Mouse (Mus musculus): ENCODE data around the gene Jagn1. TPM values are rescaled to one million over a fixed set of nuclear protein-coding genes. Genes with fewer than 3 reads are reported as not detected.

The Jagn1 gene
- polyA plus RNA-seq, 1 experiment from 2014 or later, result 94.9 TPM

GRCm38 (mm10) chr6:113464040-113464439 lies 21.7 kb downstream of the Jagn1 start:
- Histone ChIP-seq H3K27me3 (replicated peaks) (no peaks in the 10 kb centered on the region), H3K4me1 (peaks cover 2% of the 10 kb centered on the region), H3K4me2 (no peak overlapping the region), H3K9me3 (no peaks in the 10 kb centered on the region), H3K4me3 (no peak overlapping the region), H3K27ac (no peak overlapping the region), H3K9ac (no peak overlapping the region), H3K36me3 (replicated peaks) (no peaks in the 10 kb centered on the region)
- no peak for ATAC-seq (replicated peaks)
- 73% methylated on average over 7 of the region's 7 CpGs for WGBS

GRCm38 (mm10) chr6:113465602-113466001 lies 23.2 kb downstream of the Jagn1 start:
- Histone ChIP-seq H3K4me3 (no peak overlapping the region), H3K9me3 (no peaks in the 10 kb centered on the region), H3K9ac (no peak overlapping the region), H3K27ac (no peak overlapping the region), H3K27me3 (replicated peaks) (peaks cover 13% of the 10 kb centered on the region), H3K4me2 (no peak overlapping the region), H3K4me1 (peaks cover 12% of the 10 kb centered on the region), H3K36me3 (replicated peaks) (no peaks in the 10 kb centered on the region)
- ATAC-seq (replicated peaks), result no peak
- WGBS, result 46% methylated on average over 5 of the region's 5 CpGs

GRCm38 (mm10) chr6:113468512-113468911 lies 26.1 kb downstream of the Jagn1 start:
- Histone ChIP-seq H3K9me3 (no peaks in the 10 kb centered on the region), H3K36me3 (replicated peaks) (no peaks in the 10 kb centered on the region), H3K4me2 (no peak overlapping the region), H3K4me1 (peaks cover 12% of the 10 kb centered on the region), H3K27me3 (replicated peaks) (peaks cover 24% of the 10 kb centered on the region), H3K27ac (no peak overlapping the region), H3K9ac (no peak overlapping the region), H3K4me3 (no peak overlapping the region)
- ATAC-seq (replicated peaks), result no peak; the same call in 1 of the 2 replicates
- WGBS, result 72% methylated on average over 3 of the region's 3 CpGs

GRCm38 (mm10) chr6:113469021-113469420 lies 26.7 kb downstream of the Jagn1 start:
- no peaks in the 10 kb centered on the region for H3K9me3 ChIP-seq
- peak; percentile 79; the same call in 1 of the 2 replicates for ATAC-seq (replicated peaks)
- WGBS, result 9% methylated on average over 9 of the region's 9 CpGs

GRCm38 (mm10) chr6:113469432-113469831 lies 27.1 kb downstream of the Jagn1 start:
- Histone ChIP-seq H3K9me3 (no peaks in the 10 kb centered on the region), H3K36me3 (replicated peaks) (no peaks in the 10 kb centered on the region), H3K4me3 (peak overlapping the region; percentile 40), H3K27ac (no peak overlapping the region), H3K27me3 (replicated peaks) (peaks cover 24% of the 10 kb centered on the region), H3K4me2 (peak overlapping the region; percentile 72), H3K9ac (peak overlapping the region; percentile 32; the same call in 1 of the 2 replicates), H3K4me1 (peaks cover 12% of the 10 kb centered on the region)
- peak; percentile 70 for ATAC-seq (replicated peaks)
- 1% methylated on average over 31 of the region's 31 CpGs for WGBS

More at GRCm38 (mm10) chr6:113469021-113469420, 26.7 kb downstream of the Jagn1 start:
- H3K36me3 ChIP-seq (replicated peaks), result no peaks in the 10 kb centered on the region
- H3K4me1 ChIP-seq, result peaks cover 12% of the 10 kb centered on the region
- no peak overlapping the region for H3K27ac ChIP-seq
- peaks cover 24% of the 10 kb centered on the region for H3K27me3 ChIP-seq (replicated peaks)
- peak overlapping the region; percentile 72 for H3K4me2 ChIP-seq
- peak overlapping the region; percentile 40 for H3K4me3 ChIP-seq
- 0 out of 2 replicates have a peak overlapping the region, but pooled peaks have one; percentile 32 for H3K9ac ChIP-seq

- no peak within 1 kb of the TSS for H3K4me3 ChIP-seq
- WGBS, result 13% methylated on average over 12 of the region's 12 CpGs
- peaks cover 12% of the 10 kb centered on the region for H3K4me1 ChIP-seq
- ATAC-seq (replicated peaks), result no peak
- H3K9ac ChIP-seq, result no peak within 1 kb of the TSS
- peaks cover 24% of the 10 kb centered on the region for H3K27me3 ChIP-seq (replicated peaks)
- no peak within 1 kb of the TSS for H3K27ac ChIP-seq
- H3K4me2 ChIP-seq, result no peak within 1 kb of the TSS; the same call in 1 of the 2 replicates
- no peaks in the 10 kb centered on the region for H3K36me3 ChIP-seq (replicated peaks)
- H3K9me3 ChIP-seq, result no peaks in the 10 kb centered on the region
These were observed 29.0 kb downstream of the Jagn1 start, which contains the start of gene Il17rc for GRCm38 (mm10) chr6:113471297-113471936. TSS of gene Il17rc (plus strand) at chr6:113471427.

- peaks cover 12% of the 10 kb centered on the region for H3K4me1 ChIP-seq
- no peak overlapping the region for H3K27ac ChIP-seq
- H3K9me3 ChIP-seq, result no peaks in the 10 kb centered on the region
- H3K36me3 ChIP-seq (replicated peaks), result no peaks in the 10 kb centered on the region
- H3K27me3 ChIP-seq (replicated peaks), result peaks cover 24% of the 10 kb centered on the region
- H3K9ac ChIP-seq, result no peak overlapping the region
- WGBS, result 65% methylated on average over 10 of the region's 10 CpGs
- no peak overlapping the region for H3K4me2 ChIP-seq
- H3K4me3 ChIP-seq, result no peak overlapping the region
- ATAC-seq (replicated peaks), result no peak
These were observed 29.7 kb downstream of the Jagn1 start for GRCm38 (mm10) chr6:113472061-113472460.

- no peak for ATAC-seq (replicated peaks)
- Histone ChIP-seq H3K27me3 (replicated peaks) (peaks cover 24% of the 10 kb centered on the region), H3K4me1 (peaks cover 12% of the 10 kb centered on the region), H3K4me3 (no peak overlapping the region), H3K27ac (no peak overlapping the region), H3K9ac (no peak overlapping the region), H3K36me3 (replicated peaks) (no peaks in the 10 kb centered on the region), H3K4me2 (no peak overlapping the region), H3K9me3 (no peaks in the 10 kb centered on the region)
- WGBS, result 85% methylated on average over 2 of the region's 2 CpGs
These were observed 30.9 kb downstream of the Jagn1 start for GRCm38 (mm10) chr6:113473246-113473645.

- H3K9ac ChIP-seq, result no peak overlapping the region
- H3K4me1 ChIP-seq, result peaks cover 12% of the 10 kb centered on the region
- H3K9me3 ChIP-seq, result no peaks in the 10 kb centered on the region
- H3K27ac ChIP-seq, result no peak overlapping the region
- 73% methylated on average over 6 of the region's 6 CpGs for WGBS
- ATAC-seq (replicated peaks), result no peak
- H3K36me3 ChIP-seq (replicated peaks), result no peaks in the 10 kb centered on the region
- peaks cover 24% of the 10 kb centered on the region for H3K27me3 ChIP-seq (replicated peaks)
- H3K4me2 ChIP-seq, result no peak overlapping the region
- no peak overlapping the region for H3K4me3 ChIP-seq
These were observed 31.3 kb downstream of the Jagn1 start for GRCm38 (mm10) chr6:113473715-113474114.

GRCm38 (mm10) chr6:113477353-113477752 lies 35.0 kb downstream of the Jagn1 start:
- H3K4me1 ChIP-seq, result peaks cover 9% of the 10 kb centered on the region
- no peak overlapping the region for H3K4me3 ChIP-seq
- no peak overlapping the region for H3K9ac ChIP-seq
- H3K27me3 ChIP-seq (replicated peaks), result 0 out of 2 replicates have a peak, but pooled peaks cover 3% of the 10 kb centered on the region
- H3K27ac ChIP-seq, result no peak overlapping the region
- H3K36me3 ChIP-seq (replicated peaks), result no peaks in the 10 kb centered on the region
- no peak for ATAC-seq (replicated peaks)
- 58% methylated on average over 7 of the region's 7 CpGs for WGBS
- no peak overlapping the region for H3K4me2 ChIP-seq
- H3K9me3 ChIP-seq, result no peaks in the 10 kb centered on the region

- Histone ChIP-seq H3K4me1 (peaks cover 16% of the 10 kb centered on the region), H3K27ac (no peak overlapping the region), H3K4me2 (no peak overlapping the region), H3K4me3 (no peak overlapping the region), H3K9ac (no peak overlapping the region), H3K27me3 (replicated peaks) (0 out of 2 replicates have a peak, but pooled peaks cover 3% of the 10 kb centered on the region), H3K9me3 (no peaks in the 10 kb centered on the region), H3K36me3 (replicated peaks) (no peaks in the 10 kb centered on the region)
- no peak for ATAC-seq (replicated peaks)
- WGBS, result 86% methylated on average over 10 of the region's 10 CpGs
These were observed 36.5 kb downstream of the Jagn1 start for GRCm38 (mm10) chr6:113478906-113479305.

GRCm38 (mm10) chr6:113480555-113481373 lies 38.4 kb downstream of the Jagn1 start:
- Histone ChIP-seq H3K36me3 (replicated peaks) (no peaks in the 10 kb centered on the region), H3K27me3 (replicated peaks) (0 out of 2 replicates have a peak, but pooled peaks cover 3% of the 10 kb centered on the region), H3K4me3 (no peak overlapping the region), H3K27ac (no peak overlapping the region), H3K4me2 (no peak overlapping the region), H3K9ac (no peak overlapping the region), H3K4me1 (peaks cover 34% of the 10 kb centered on the region), H3K9me3 (no peaks in the 10 kb centered on the region)
- WGBS, result 69% methylated on average over 18 of the region's 18 CpGs
- no peak for ATAC-seq (replicated peaks)

Measured in midbrain, embryonic 15.5 days (tissue).